13 mouse cellular contexts compared by ENCODE assay signal in genomic region chr17:70719684-70720324, GRCm38 (mm10).
DNase-seq lines count a peak whose midpoint lies in the region; ATAC-seq and TF ChIP-seq lines count a peak whose summit lies in the region.
"Had no signal": no experiment of that assay in that cellular context is flagged by ENCODE, and none has a peak within 500 bp of the region (broad histone marks: within the 10 kb centered on the region; RNA-seq: fewer than 3 reads in every experiment).

No protein-coding gene starts in this region.

- WGBS in heart, embryonic 16.5 days: 67% methylated on average over 11 of the region's 11 CpGs
- 78% methylated on average over 11 of the region's 11 CpGs for WGBS in embryonic facial prominence, embryonic 13.5 days
- WGBS in stomach, postnatal 0 days: 47% methylated on average over 11 of the region's 11 CpGs

- H3K9me3 ChIP-seq in heart, embryonic 16.5 days (replicated peaks; ENCODE audit: control insufficient read depth, low read length): no peaks in the 10 kb centered on the region
- no peaks in the 10 kb centered on the region for H3K9me3 ChIP-seq in embryonic facial prominence, embryonic 13.5 days
- no peaks in the 10 kb centered on the region for H3K9me3 ChIP-seq in stomach, postnatal 0 days (ENCODE audit: control insufficient read depth, low read length)

- no peak overlapping the region for H3K9ac ChIP-seq in heart, embryonic 16.5 days (ENCODE audit: low read length)
- H3K9ac ChIP-seq in embryonic facial prominence, embryonic 13.5 days: no peak overlapping the region
- H3K9ac ChIP-seq in stomach, postnatal 0 days (ENCODE audit: low read length): no peak overlapping the region

- no peak overlapping the region for H3K4me3 ChIP-seq in heart, embryonic 16.5 days (ENCODE audit: low read length)
- H3K4me3 ChIP-seq in embryonic facial prominence, embryonic 13.5 days: no peak overlapping the region
- no peak overlapping the region for H3K4me3 ChIP-seq in stomach, postnatal 0 days (ENCODE audit: low read depth, low read length)
- H3K4me3 ChIP-seq: left cerebral cortex, adult 2 months had no signal

- H3K27me3 ChIP-seq in heart, embryonic 16.5 days (ENCODE audit: control insufficient read depth, insufficient read depth, low read length): no peaks in the 10 kb centered on the region
- H3K27me3 ChIP-seq in embryonic facial prominence, embryonic 13.5 days: no peaks in the 10 kb centered on the region
- no peaks in the 10 kb centered on the region for H3K27me3 ChIP-seq in stomach, postnatal 0 days (ENCODE audit: control insufficient read depth, insufficient read depth, low read length)

- TF ChIP-seq CTCF in stomach, postnatal 0 days (IDR thresholded peaks at IDR 0.05; ENCODE audit: low read depth): no peak

- no peaks in the 10 kb centered on the region for H3K4me1 ChIP-seq in heart, embryonic 16.5 days (ENCODE audit: control insufficient read depth, insufficient read depth, low read length)
- peaks cover 5% of the 10 kb centered on the region; the same call in 1 of the 2 replicates for H3K4me1 ChIP-seq in embryonic facial prominence, embryonic 13.5 days
- H3K4me1 ChIP-seq in stomach, postnatal 0 days (replicated peaks; ENCODE audit: control insufficient read depth, insufficient read depth): no peaks in the 10 kb centered on the region

- TF ChIP-seq EP300 in stomach, postnatal 0 days (optimal IDR thresholded peaks at IDR 0.05): no peak

- no peak for DNase-seq in heart, postnatal 25 days (ENCODE audit: low spot score)
- peak; percentile 38 for DNase-seq in urinary bladder, postnatal 25 days (ENCODE audit: low spot score)
- DNase-seq in urinary bladder, postnatal 10 days (ENCODE audit: low spot score): no peak
- DNase-seq in stomach, postnatal 0 days (ENCODE audit: low spot score): peak; percentile 19
- no peak for DNase-seq in left cerebral cortex, postnatal 36 days (ENCODE audit: low spot score in 2 of 2)
- no peak for DNase-seq in layer of hippocampus, adult 18-20 months (ENCODE audit: low spot score in 2 of 2)
- DNase-seq: gastrocnemius, postnatal 10 days; lung, adult 2 months; thymus, adult 18-20 months had no signal

- H3K36me3 ChIP-seq in heart, embryonic 16.5 days (ENCODE audit: control insufficient read depth, insufficient read depth): no peaks in the 10 kb centered on the region
- no peaks in the 10 kb centered on the region for H3K36me3 ChIP-seq in embryonic facial prominence, embryonic 13.5 days
- no peaks in the 10 kb centered on the region for H3K36me3 ChIP-seq in stomach, postnatal 0 days (ENCODE audit: control insufficient read depth, insufficient read depth, low read length)

- no peak overlapping the region for H3K4me2 ChIP-seq in heart, embryonic 16.5 days (ENCODE audit: low read depth, low read length)
- H3K4me2 ChIP-seq in embryonic facial prominence, embryonic 13.5 days: no peak overlapping the region
- H3K4me2 ChIP-seq in stomach, postnatal 0 days (replicated peaks; ENCODE audit: low read depth): no peak overlapping the region

- intact Hi-C loops in heart, postnatal 25 days (cut with DNase I): no loop called here
- intact Hi-C loops in left cerebral cortex, postnatal 36 days (cut with DNase I): no loop called here

- peak; percentile 18; the same call in 1 of the 2 replicates for ATAC-seq in heart, embryonic 16.5 days (replicated peaks; ENCODE audit: extremely low read depth, insufficient read depth, low FRiP score)
- peak; percentile 52; the same call in 1 of the 2 replicates for ATAC-seq in embryonic facial prominence, embryonic 13.5 days (ENCODE audit: insufficient number of reproducible peaks, insufficient read depth, low FRiP score, low TSS enrichment, low read depth)
- ATAC-seq in stomach, postnatal 0 days (ENCODE audit: low FRiP score, low TSS enrichment): peak; percentile 84
- ATAC-seq: hindbrain, embryonic 16.5 days had no signal

- no peak overlapping the region for H3K27ac ChIP-seq in heart, embryonic 16.5 days (ENCODE audit: low read length)
- H3K27ac ChIP-seq in embryonic facial prominence, embryonic 13.5 days: no peak overlapping the region
- no peak overlapping the region for H3K27ac ChIP-seq in stomach, postnatal 0 days (replicated peaks)
- H3K27ac ChIP-seq: left cerebral cortex, adult 2 months had no signal

Comparison
In these comparisons a context has a peak if more than half of its experiments do, and no peak if none do; other contexts are left out.
1. DNase-seq: peak in urinary bladder, postnatal 25 days (single experiment) and stomach, postnatal 0 days (single experiment); none in heart, postnatal 25 days (single experiment), urinary bladder, postnatal 10 days (single experiment), left cerebral cortex, postnatal 36 days (0 of 2) and layer of hippocampus, adult 18-20 months (0 of 2).
2. ATAC-seq: peak in every context shown above with its lines; median percentile 84 in stomach, postnatal 0 days; 52 in embryonic facial prominence, embryonic 13.5 days; 18 in heart, embryonic 16.5 days.